Mouse (Mus musculus): ENCODE results near the gene Fhl3.

GRCm38 (mm10) chr4:124703406-124703805, 2.9 kb downstream of the Fhl3 start:
- TF ChIP-seq POLR2A (IDR thresholded peaks at IDR 0.05; ENCODE audit: low read depth, low read length) (peak; percentile 68), CTCF (IDR thresholded peaks at IDR 0.05; ENCODE audit: borderline replicate concordance, insufficient read depth, low read length) (no peak)

Data from embryonic fibroblast, embryonic 13.5 days (primary cell).